Comparison of ENCODE assay signal across 10 mouse cellular contexts in the genomic region with DNA sequence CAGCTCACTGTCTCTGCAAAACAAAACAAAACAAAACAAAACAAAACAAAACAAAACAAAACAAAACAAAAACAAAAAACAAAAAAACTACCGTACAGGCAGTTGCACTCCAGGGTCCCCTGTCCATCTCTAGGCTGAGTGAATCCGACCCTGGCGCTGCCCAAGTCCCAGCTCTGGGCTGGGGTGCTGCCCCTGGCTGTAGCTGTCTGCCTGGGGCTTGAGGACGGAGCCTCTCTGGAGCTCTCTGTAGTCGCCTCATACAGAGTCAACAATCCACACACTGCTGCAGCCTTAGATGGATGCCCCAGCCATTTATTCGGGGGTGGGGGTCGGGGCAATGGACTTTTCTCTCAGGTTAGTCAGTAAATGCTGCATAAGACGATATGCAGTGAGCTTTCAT. TPM values are rescaled to one million over a fixed set of nuclear protein-coding genes. Genes with fewer than 3 reads are reported as not detected.
DNase-seq lines count a peak whose midpoint lies in the region; ATAC-seq lines count a peak whose summit lies in the region.
"Had no signal": no experiment of that assay in that cellular context is flagged by ENCODE, and none has a peak within 500 bp of the region (broad histone marks: within the 10 kb centered on the region; RNA-seq: fewer than 3 reads in every experiment).

No protein-coding gene starts in this region.

- peaks cover 9% of the 10 kb centered on the region; the same call in 1 of the 2 replicates for H3K4me1 ChIP-seq in heart, embryonic 11.5 days (ENCODE audit: control insufficient read depth, insufficient read depth, low read length)
- peaks cover 14% of the 10 kb centered on the region for H3K4me1 ChIP-seq in limb, embryonic 15.5 days
- peaks cover 8% of the 10 kb centered on the region for H3K4me1 ChIP-seq in stomach, embryonic 16.5 days (ENCODE audit: control insufficient read depth, insufficient read depth, low read length)

- no peak for ATAC-seq in heart, embryonic 11.5 days (replicated peaks; ENCODE audit: insufficient number of reproducible peaks, low FRiP score, low TSS enrichment)
- no peak for ATAC-seq in limb, embryonic 15.5 days (ENCODE audit: insufficient number of reproducible peaks, low FRiP score, low TSS enrichment, low read depth)
- ATAC-seq in stomach, embryonic 16.5 days (ENCODE audit: insufficient read depth, low FRiP score), result peak; percentile 34; the same call in 1 of the 2 replicates

- H3K27me3 ChIP-seq in heart, embryonic 11.5 days (ENCODE audit: control insufficient read depth, insufficient read depth, low read length), result no peaks in the 10 kb centered on the region
- no peaks in the 10 kb centered on the region for H3K27me3 ChIP-seq in limb, embryonic 15.5 days
- H3K27me3 ChIP-seq in stomach, embryonic 16.5 days (ENCODE audit: control insufficient read depth, insufficient read depth, low read length), result no peaks in the 10 kb centered on the region

- H3K4me3 ChIP-seq in heart, embryonic 11.5 days (ENCODE audit: low read depth, low read length), result peak overlapping the region; percentile 10; the same call in 1 of the 2 replicates
- 0 out of 2 replicates have a peak overlapping the region, but pooled peaks have one; percentile 38 for H3K4me3 ChIP-seq in limb, embryonic 15.5 days
- 0 out of 2 replicates have a peak overlapping the region, but pooled peaks have one; percentile 19 for H3K4me3 ChIP-seq in stomach, embryonic 16.5 days (replicated peaks; ENCODE audit: low read length)

- H3K36me3 ChIP-seq in heart, embryonic 11.5 days (ENCODE audit: control insufficient read depth, insufficient read depth, low read length), result no peaks in the 10 kb centered on the region
- no peaks in the 10 kb centered on the region for H3K36me3 ChIP-seq in limb, embryonic 15.5 days
- no peaks in the 10 kb centered on the region for H3K36me3 ChIP-seq in stomach, embryonic 16.5 days (ENCODE audit: control insufficient read depth, insufficient read depth, low read length)

- 45% methylated on average over 8 of the region's 8 CpGs for WGBS in heart, embryonic 11.5 days (ENCODE audit: insufficient replicate concordance)
- 51% methylated on average over 8 of the region's 8 CpGs for WGBS in limb, embryonic 15.5 days
- WGBS in stomach, embryonic 16.5 days, result 31% methylated on average over 8 of the region's 8 CpGs

- no peak overlapping the region for H3K27ac ChIP-seq in heart, embryonic 11.5 days (ENCODE audit: low read depth, low read length)
- no peak overlapping the region for H3K27ac ChIP-seq in limb, embryonic 15.5 days
- H3K27ac ChIP-seq in stomach, embryonic 16.5 days (ENCODE audit: low read length), result no peak overlapping the region

- H3K9me3 ChIP-seq in heart, embryonic 11.5 days (replicated peaks; ENCODE audit: control insufficient read depth, low read length), result no peaks in the 10 kb centered on the region
- H3K9me3 ChIP-seq in limb, embryonic 15.5 days, result no peaks in the 10 kb centered on the region
- no peaks in the 10 kb centered on the region for H3K9me3 ChIP-seq in stomach, embryonic 16.5 days (replicated peaks; ENCODE audit: control insufficient read depth, low read length)

- intact Hi-C loops in heart, postnatal 10 days (cut with DNase I), result loop anchor here (5.0 kb wide), 1 partner anchor 145 kb away; no protein-coding TSS in a partner anchor

- H3K9ac ChIP-seq in heart, embryonic 11.5 days (ENCODE audit: low read depth, low read length), result peak overlapping the region; percentile 47; the same call in 1 of the 2 replicates
- H3K9ac ChIP-seq in limb, embryonic 15.5 days, result 0 out of 2 replicates have a peak overlapping the region, but pooled peaks have one; percentile 15
- peak overlapping the region; percentile 70 for H3K9ac ChIP-seq in stomach, embryonic 16.5 days (ENCODE audit: low read length)

- DNase-seq in heart, postnatal 10 days, result no peak
- DNase-seq in thymus, postnatal 14 days, result peak; percentile 10
- DNase-seq in thymus, postnatal 0 days (ENCODE audit: low spot score), result no peak
- no peak for DNase-seq in adrenal gland, postnatal 4 days (ENCODE audit: low spot score in 2 of 2)
- DNase-seq in retina, postnatal 1 day, result no peak

- H3K4me2 ChIP-seq in heart, embryonic 11.5 days, result peak overlapping the region; percentile 97
- H3K4me2 ChIP-seq in limb, embryonic 15.5 days, result peak overlapping the region; percentile 85
- H3K4me2 ChIP-seq in stomach, embryonic 16.5 days (ENCODE audit: low read depth, low read length), result peak overlapping the region; percentile 85

RNA-seq across cellular contexts. Expression of a gene that starts 20.0 kb away (rescaled TPM):
- 0.23 and 0.45 TPM in 2 replicates for polyA plus RNA-seq in heart, embryonic 11.5 days (2014; fragmentation: Nextera tagmentation; extraction: Ambion mirVana)
- under 1 TPM in 1 of 2 experiments, not detected in 1; 0.10 TPM for total RNA-seq in heart, postnatal 10 days (2021)
- 0.05 TPM in 1 of 2 replicates, not detected in the other for polyA plus RNA-seq in thymus, postnatal 0 days (2015; fragmentation: Nextera tagmentation; extraction: Ambion mirVana)
- polyA plus RNA-seq in limb, embryonic 15.5 days (2015; fragmentation: Nextera tagmentation; extraction: Ambion mirVana), result 0.09 and 0.14 TPM in 2 replicates
- 0.06 TPM in 1 of 2 replicates, not detected in the other for polyA plus RNA-seq in stomach, embryonic 16.5 days (2015; fragmentation: Nextera tagmentation; extraction: Ambion mirVana)
- total RNA-seq in adrenal gland, postnatal 4 days (2021), result under 1 TPM in 1 of 2 experiments, not detected in 1; 0.20 TPM
- total RNA-seq: heart, adult 8-10 months had no signal

RNA-seq across cellular contexts. Expression of a gene that starts 49.5 kb away (rescaled TPM):
- polyA plus RNA-seq in heart, embryonic 11.5 days (2014; fragmentation: Nextera tagmentation; extraction: Ambion mirVana), result not detected in 2 replicates
- total RNA-seq in heart, postnatal 10 days (2021), result not detected
- 0.06 TPM in 1 of 2 replicates, not detected in the other for polyA plus RNA-seq in thymus, postnatal 0 days (2015; fragmentation: Nextera tagmentation; extraction: Ambion mirVana)
- 0.17 TPM in 1 of 2 replicates, not detected in the other for polyA plus RNA-seq in limb, embryonic 15.5 days (2015; fragmentation: Nextera tagmentation; extraction: Ambion mirVana)
- polyA plus RNA-seq in stomach, embryonic 16.5 days (2015; fragmentation: Nextera tagmentation; extraction: Ambion mirVana), result not detected in 2 replicates
- total RNA-seq in adrenal gland, postnatal 4 days (2021), result not detected
- total RNA-seq: heart, adult 8-10 months; left cerebral cortex, postnatal 4 days had no signal

RNA-seq across cellular contexts. Expression of a gene that starts 58.0 kb away (rescaled TPM):
- polyA plus RNA-seq in heart, embryonic 11.5 days (2014; fragmentation: Nextera tagmentation; extraction: Ambion mirVana), result 44.5 and 48.6 TPM in 2 replicates
- total RNA-seq in heart, postnatal 10 days (2021), result 10 to 100 TPM; 29.9 to 31.1 TPM
- polyA plus RNA-seq in thymus, postnatal 0 days (2015; fragmentation: Nextera tagmentation; extraction: Ambion mirVana), result 57.6 and 65.8 TPM in 2 replicates
- polyA plus RNA-seq in limb, embryonic 15.5 days (2015; fragmentation: Nextera tagmentation; extraction: Ambion mirVana), result 55.6 and 57.8 TPM in 2 replicates
- polyA plus RNA-seq in stomach, embryonic 16.5 days (2015; fragmentation: Nextera tagmentation; extraction: Ambion mirVana), result 80.1 and 82.4 TPM in 2 replicates
- total RNA-seq in adrenal gland, postnatal 4 days (2021), result 10 to 100 TPM; 48.3 to 56.2 TPM

Comparison
In these comparisons a context has a peak if more than half of its experiments do, and no peak if none do; other contexts are left out.
1. H3K9ac ChIP-seq: peak in every context shown above with its lines; median percentile 70 in stomach, embryonic 16.5 days; 47 in heart, embryonic 11.5 days; 15 in limb, embryonic 15.5 days.